Mouse (Mus musculus): ENCODE measurements around the gene Khdc1a.

DNA sequence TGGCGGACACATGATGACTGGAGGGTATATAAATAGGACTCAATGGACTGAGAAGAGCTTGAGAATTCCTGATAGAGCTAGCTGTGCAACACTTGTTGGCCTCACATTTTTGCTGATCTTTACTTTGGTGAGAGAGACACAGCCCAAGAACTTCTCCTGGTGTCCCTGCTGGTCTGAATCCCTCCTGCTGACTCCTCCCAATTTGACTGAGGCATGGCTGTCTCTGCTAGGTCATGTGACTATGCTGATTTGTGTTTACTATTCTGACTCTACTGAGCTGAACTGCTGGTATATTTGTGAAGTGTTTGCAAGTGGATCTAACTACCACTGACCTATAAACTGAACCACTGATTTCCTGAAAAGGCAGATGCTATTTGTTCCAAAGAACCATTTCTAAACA lies 27.8 kb upstream of the Khdc1a start:
- TF ChIP-seq CEBPB (IDR thresholded peaks at IDR 0.05; ENCODE audit: low read depth) = no peak
- TF ChIP-seq CTCF (IDR thresholded peaks at IDR 0.05; ENCODE audit: control insufficient read depth, insufficient read depth, insufficient read length) = no peak
- TF ChIP-seq USF1 (IDR thresholded peaks at IDR 0.05; ENCODE audit: low read depth) = no peak
- no peak for TF ChIP-seq MYOD1 (IDR thresholded peaks at IDR 0.05; ENCODE audit: control insufficient read depth, insufficient read length, low read depth)
- TF ChIP-seq MAX (IDR thresholded peaks at IDR 0.05) = no peak

Measured in C2C12 (cell line).